Mouse (Mus musculus): ENCODE measurements at regions not wholly inside any gene's neighbourhood (a gene's known extent, or its start where the extent isn't known, plus 50 kb on each side); places are given as distances from the start of the nearest gene placed in this dataset.

DNA sequence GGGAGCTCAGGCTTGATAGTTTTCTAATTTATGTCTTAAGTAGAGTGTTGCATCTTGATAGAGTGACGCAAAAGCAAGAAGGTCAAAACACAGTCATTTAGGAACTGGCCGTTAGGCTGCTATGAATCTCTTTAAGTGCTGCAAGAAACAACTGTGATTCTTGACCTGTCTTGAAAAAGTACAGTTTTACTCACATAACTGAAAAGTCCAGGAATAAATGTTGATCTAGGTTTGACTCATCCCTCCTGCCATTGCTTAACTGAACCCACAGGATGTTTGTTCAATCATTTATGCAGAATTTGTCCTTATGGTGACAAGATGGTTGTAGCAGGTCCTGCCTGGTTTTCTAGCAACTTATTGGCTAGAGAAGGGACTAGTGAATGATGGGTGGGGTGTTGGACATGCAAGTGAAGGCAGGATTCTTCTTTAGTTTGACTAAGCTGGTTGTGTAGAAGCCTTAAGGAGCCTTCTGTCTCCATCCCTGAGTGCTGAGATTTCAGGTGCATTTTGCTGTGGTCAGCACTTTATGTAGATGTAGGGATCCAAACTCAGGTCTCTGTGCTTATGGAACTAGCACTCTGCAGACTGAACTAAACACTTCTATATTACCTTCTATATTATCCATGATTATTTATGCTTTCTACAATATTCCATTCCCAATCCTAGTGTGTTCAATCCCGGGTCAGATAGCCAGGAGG lies 782.7 kb upstream of the Lrrc6 start:
- Histone ChIP-seq H3K4me1 (no peaks in the 10 kb centered on the region), H3K36me3 (replicated peaks) (no peaks in the 10 kb centered on the region), H3K4me3 (no peak overlapping the region), H3K9ac (no peak overlapping the region), H3K27ac (no peak overlapping the region), H3K4me2 (no peak overlapping the region), H3K27me3 (replicated peaks) (no peaks in the 10 kb centered on the region), H3K9me3 (no peaks in the 10 kb centered on the region)
- ATAC-seq (replicated peaks) = no peak
- WGBS = 87% methylated on average over 3 of the region's 3 CpGs

DNA sequence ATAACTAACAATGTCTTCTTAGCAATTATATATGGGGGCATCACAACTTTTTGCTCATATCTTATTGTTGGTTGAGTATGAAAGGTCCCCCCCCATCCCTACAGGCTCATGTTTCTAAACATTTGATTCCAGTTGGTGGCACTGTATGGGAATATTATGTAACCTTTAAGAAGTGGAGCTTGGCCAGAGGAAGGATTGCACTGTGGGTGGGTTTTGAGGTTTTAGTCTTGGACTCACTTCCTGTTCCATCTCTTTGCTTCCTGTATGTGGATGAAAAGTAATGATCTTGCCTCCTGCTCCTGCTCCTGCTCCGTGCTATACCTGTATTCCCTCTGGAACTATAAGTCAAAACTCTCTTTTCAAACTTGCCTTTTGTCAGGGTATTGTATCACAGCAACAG lies 778.2 kb upstream of the Lrrc6 start:
- Histone ChIP-seq H3K4me3 (no peak overlapping the region), H3K36me3 (replicated peaks) (no peaks in the 10 kb centered on the region), H3K27me3 (replicated peaks) (no peaks in the 10 kb centered on the region), H3K9ac (no peak overlapping the region), H3K9me3 (no peaks in the 10 kb centered on the region), H3K4me1 (no peaks in the 10 kb centered on the region), H3K4me2 (no peak overlapping the region), H3K27ac (no peak overlapping the region)
- 77% methylated on average over 1 of the region's 1 CpGs for WGBS
- ATAC-seq (replicated peaks) = no peak

DNA sequence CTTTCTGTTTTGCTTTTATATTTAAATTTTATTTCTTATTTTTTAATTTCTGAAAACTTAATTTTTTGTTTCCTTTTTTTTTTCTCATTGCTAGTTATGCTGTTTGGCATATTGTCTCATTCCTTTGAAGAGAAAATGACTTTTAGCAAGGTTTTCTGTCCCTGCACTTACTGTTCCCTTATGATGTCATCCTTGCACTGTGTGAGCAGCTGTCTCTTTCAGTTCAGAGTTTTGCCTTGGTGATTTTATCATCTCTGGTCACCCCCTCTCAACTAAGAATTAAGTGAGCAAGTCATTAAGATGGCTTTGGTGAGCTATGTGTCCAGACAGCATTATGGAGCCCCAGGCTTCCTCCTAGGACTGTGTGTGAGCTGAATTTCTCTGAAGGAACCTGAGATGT lies 774.3 kb upstream of the Lrrc6 start:
- H3K4me1 ChIP-seq = no peaks in the 10 kb centered on the region
- no peak overlapping the region for H3K4me3 ChIP-seq
- no peaks in the 10 kb centered on the region for H3K36me3 ChIP-seq (replicated peaks)
- H3K27me3 ChIP-seq (replicated peaks) = no peaks in the 10 kb centered on the region
- H3K9ac ChIP-seq = no peak overlapping the region
- no peak for ATAC-seq (replicated peaks)
- no peak overlapping the region for H3K4me2 ChIP-seq
- no peaks in the 10 kb centered on the region for H3K9me3 ChIP-seq
- H3K27ac ChIP-seq = no peak overlapping the region

DNA sequence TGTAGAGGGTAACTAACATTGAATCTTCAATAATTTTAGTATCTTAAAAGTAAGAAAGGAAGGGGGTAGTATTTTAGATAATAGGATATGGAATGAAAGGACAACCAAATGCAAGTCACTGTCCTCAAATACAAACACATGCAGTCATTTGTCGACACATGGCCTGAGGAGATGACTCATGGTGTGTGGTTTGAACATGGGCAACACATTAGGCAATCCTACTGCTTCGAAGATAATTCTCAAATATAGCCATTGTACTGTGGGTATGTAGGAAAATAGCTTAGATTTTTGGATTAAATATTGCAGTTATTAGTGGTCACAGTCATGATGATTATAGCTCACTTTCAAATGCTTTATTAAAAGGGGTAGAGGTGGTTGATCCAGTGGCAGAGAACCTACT lies 771.7 kb upstream of the Lrrc6 start:
- WGBS = 89% methylated on average over 2 of the region's 2 CpGs
- Histone ChIP-seq H3K4me2 (no peak overlapping the region), H3K4me3 (no peak overlapping the region), H3K9ac (no peak overlapping the region), H3K27me3 (replicated peaks) (no peaks in the 10 kb centered on the region), H3K4me1 (no peaks in the 10 kb centered on the region), H3K36me3 (replicated peaks) (no peaks in the 10 kb centered on the region), H3K9me3 (no peaks in the 10 kb centered on the region), H3K27ac (no peak overlapping the region)
- no peak for ATAC-seq (replicated peaks)

DNA sequence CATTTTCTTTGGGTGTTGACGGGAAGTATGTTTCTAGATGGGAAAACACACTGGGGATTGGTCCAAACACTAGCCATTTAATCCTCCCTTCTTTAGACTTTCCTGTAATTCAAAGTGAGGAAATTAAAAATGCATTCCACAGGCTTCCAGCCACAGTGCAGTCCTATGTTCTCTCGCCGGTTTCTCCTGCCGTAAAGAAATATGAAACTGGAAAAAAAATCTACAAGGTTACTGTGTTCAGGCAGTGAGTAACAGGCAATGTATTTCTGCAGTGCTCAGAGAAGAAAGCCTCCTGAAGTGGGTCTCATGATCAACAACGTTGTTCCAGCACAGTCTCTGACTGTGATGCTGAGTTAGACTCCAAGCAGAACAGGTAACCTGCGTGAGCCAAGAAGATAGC lies 763.0 kb upstream of the Lrrc6 start:
- H3K9me3 ChIP-seq = no peaks in the 10 kb centered on the region
- H3K36me3 ChIP-seq (replicated peaks) = no peaks in the 10 kb centered on the region
- no peak overlapping the region for H3K4me3 ChIP-seq
- WGBS = 78% methylated on average over 6 of the region's 6 CpGs
- no peak overlapping the region for H3K27ac ChIP-seq
- ATAC-seq (replicated peaks) = no peak
- H3K9ac ChIP-seq = no peak overlapping the region
- no peak overlapping the region for H3K4me2 ChIP-seq
- no peaks in the 10 kb centered on the region for H3K27me3 ChIP-seq (replicated peaks)
- H3K4me1 ChIP-seq = no peaks in the 10 kb centered on the region

DNA sequence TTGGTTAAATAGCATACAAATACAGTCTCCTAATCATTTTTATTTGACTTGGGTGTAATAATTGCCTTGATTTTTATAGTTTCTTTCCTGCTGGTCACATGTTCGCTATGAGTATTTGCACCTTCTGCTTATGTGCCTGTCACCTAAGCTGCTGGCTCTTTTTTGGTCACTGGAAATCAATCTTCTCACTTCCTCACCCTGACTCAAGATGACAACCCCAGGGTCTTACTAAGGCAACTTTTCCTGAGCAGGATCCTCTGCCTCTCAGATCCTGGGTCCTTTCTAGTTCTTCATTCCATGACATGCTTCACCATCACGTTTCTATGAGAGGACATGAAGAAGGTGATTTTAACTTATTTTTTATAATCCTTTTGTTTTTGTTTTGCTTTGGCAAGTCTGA lies 762.6 kb upstream of the Lrrc6 start:
- H3K9ac ChIP-seq = no peak overlapping the region
- H3K27me3 ChIP-seq (replicated peaks) = no peaks in the 10 kb centered on the region
- no peak overlapping the region for H3K4me2 ChIP-seq
- H3K4me3 ChIP-seq = no peak overlapping the region
- ATAC-seq (replicated peaks) = no peak
- H3K36me3 ChIP-seq (replicated peaks) = no peaks in the 10 kb centered on the region
- 79% methylated on average over 2 of the region's 2 CpGs for WGBS
- H3K9me3 ChIP-seq = no peaks in the 10 kb centered on the region
- no peak overlapping the region for H3K27ac ChIP-seq
- no peaks in the 10 kb centered on the region for H3K4me1 ChIP-seq

DNA sequence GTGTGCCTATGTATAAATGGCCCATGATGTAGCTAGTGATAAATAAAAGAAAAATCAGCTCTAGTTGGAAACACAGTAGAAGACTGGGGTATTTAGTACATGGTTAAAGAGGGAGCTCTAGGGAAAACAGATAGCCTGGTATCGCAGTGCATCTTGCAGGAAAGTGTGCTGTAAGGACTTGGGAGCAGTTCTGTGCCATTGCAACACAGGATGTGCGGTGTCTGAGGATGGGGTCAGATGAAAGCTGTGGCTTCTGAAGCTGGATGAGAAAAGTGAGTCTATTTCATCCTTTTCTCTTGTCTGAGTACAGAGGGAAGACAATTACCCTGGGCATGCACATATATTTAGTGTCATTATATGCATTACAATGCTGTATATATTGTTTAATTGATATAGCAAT lies 761.6 kb upstream of the Lrrc6 start:
- Histone ChIP-seq H3K9me3 (no peaks in the 10 kb centered on the region), H3K27ac (no peak overlapping the region), H3K4me2 (no peak overlapping the region), H3K27me3 (replicated peaks) (no peaks in the 10 kb centered on the region), H3K4me3 (no peak overlapping the region), H3K4me1 (no peaks in the 10 kb centered on the region), H3K9ac (no peak overlapping the region), H3K36me3 (replicated peaks) (no peaks in the 10 kb centered on the region)
- no peak for ATAC-seq (replicated peaks)
- 94% methylated on average over 2 of the region's 2 CpGs for WGBS

DNA sequence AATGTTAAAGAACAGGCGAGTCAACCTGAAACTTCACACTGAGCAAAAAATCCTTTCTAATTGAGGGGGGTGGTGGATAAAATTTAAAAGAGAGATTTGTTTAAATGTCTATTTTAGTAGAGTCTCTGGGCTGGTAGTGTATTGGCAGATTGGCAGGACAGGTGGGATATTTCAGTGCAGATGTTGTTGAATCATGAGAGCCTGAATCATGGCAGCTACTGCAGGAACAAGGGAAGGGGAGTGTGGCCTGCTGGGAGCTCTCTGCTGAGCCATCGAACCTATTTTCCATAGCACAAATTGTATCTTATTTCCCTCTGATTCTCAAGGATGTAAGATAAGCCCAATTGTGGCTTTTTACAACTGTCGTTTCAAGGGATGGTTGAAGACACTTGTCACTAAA lies 760.0 kb upstream of the Lrrc6 start:
- Histone ChIP-seq H3K4me3 (no peak overlapping the region), H3K4me1 (no peaks in the 10 kb centered on the region), H3K4me2 (no peak overlapping the region), H3K9ac (no peak overlapping the region), H3K9me3 (no peaks in the 10 kb centered on the region), H3K27me3 (replicated peaks) (no peaks in the 10 kb centered on the region), H3K27ac (no peak overlapping the region), H3K36me3 (replicated peaks) (no peaks in the 10 kb centered on the region)
- 88% methylated on average over 3 of the region's 3 CpGs for WGBS
- no peak for ATAC-seq (replicated peaks)

DNA sequence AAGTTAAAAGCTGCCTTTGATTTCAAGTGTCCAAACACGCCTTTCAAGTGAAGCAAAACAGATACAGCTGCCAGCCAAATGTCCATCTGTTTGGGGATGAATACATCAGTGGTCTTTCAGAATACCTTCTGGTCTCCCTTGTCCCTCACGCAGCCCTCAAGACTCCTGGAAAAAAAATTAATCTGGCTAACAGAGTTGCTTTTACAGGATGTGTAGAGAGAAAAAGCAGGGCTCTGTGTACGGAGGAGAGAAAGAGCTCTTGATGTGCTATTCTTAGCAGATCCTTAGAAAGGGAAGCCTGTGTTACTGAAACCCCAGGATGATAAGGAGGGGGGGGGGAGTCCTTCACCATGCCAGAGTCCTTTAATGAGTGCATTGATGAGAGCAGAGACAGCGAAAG lies 748.4 kb upstream of the Lrrc6 start:
- no peaks in the 10 kb centered on the region for H3K27me3 ChIP-seq (replicated peaks)
- H3K4me2 ChIP-seq = 0 out of 2 replicates have a peak overlapping the region, but pooled peaks have one; percentile 0
- no peak overlapping the region for H3K4me3 ChIP-seq
- H3K9me3 ChIP-seq = no peaks in the 10 kb centered on the region
- H3K36me3 ChIP-seq (replicated peaks) = no peaks in the 10 kb centered on the region
- 20% methylated on average over 4 of the region's 4 CpGs for WGBS
- H3K4me1 ChIP-seq = peaks cover 13% of the 10 kb centered on the region
- ATAC-seq (replicated peaks) = peak; percentile 27; the same call in 1 of the 2 replicates
- H3K27ac ChIP-seq = no peak overlapping the region
- H3K9ac ChIP-seq = no peak overlapping the region

DNA sequence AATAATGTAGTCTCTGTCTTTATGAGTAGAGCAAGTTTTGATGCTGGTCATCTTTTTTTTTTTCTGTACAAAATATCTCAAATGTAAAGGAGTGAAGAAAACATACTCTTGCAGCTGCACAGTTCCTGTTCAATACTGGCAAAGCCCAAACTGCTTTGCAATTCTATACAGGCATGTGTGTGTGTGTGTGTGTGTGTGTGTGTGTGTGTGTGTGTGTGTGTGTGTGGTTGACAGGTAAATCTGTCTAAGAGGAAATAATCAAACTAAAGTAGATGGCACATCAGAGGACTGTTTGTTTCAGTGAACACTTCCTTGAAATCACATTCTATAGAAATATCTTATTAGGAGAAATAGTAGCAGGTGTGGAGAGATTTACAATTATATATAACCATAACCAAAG lies 747.8 kb upstream of the Lrrc6 start:
- no peak overlapping the region for H3K27ac ChIP-seq
- H3K9ac ChIP-seq = no peak overlapping the region
- H3K4me3 ChIP-seq = no peak overlapping the region
- H3K9me3 ChIP-seq = no peaks in the 10 kb centered on the region
- no peak for ATAC-seq (replicated peaks)
- peaks cover 13% of the 10 kb centered on the region for H3K4me1 ChIP-seq
- no peak overlapping the region for H3K4me2 ChIP-seq
- H3K36me3 ChIP-seq (replicated peaks) = no peaks in the 10 kb centered on the region
- H3K27me3 ChIP-seq (replicated peaks) = no peaks in the 10 kb centered on the region

DNA sequence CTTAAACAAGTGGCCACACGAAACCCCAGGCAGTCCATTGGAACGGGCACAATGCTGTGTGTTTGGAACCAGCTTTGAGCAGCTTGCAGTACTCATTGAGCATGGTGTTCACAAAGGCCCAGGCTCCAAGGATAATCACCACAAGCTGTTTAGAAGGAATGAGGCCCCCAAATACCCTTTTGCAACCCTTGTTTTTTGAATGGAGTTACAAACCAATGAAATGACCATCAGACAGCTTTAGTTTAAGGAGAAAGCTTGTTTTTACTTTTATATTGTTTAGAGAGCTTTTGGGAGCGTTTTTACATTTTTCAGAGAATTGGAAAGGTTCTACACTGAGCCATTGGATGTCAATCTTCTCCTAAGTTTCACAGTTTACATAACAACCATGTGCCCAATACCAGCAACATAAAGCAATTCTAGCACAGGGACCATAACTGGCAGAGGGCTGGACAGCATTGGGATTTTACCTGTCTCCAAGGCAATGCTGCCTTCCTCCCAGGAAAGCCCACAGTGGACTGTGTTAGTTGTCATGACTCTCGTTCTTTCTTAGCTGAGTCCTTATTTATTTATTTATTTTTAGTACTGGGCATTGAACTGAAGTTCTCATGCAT lies 745.1 kb upstream of the Lrrc6 start:
- H3K4me2 ChIP-seq = no peak overlapping the region
- H3K27me3 ChIP-seq (replicated peaks) = no peaks in the 10 kb centered on the region
- WGBS = 17% methylated on average over 4 of the region's 4 CpGs
- no peak overlapping the region for H3K9ac ChIP-seq
- H3K9me3 ChIP-seq = no peaks in the 10 kb centered on the region
- H3K4me3 ChIP-seq = no peak overlapping the region
- peak; percentile 62; the same call in 1 of the 2 replicates for ATAC-seq (replicated peaks)
- peak overlapping the region; percentile 2; the same call in 1 of the 2 replicates for H3K27ac ChIP-seq
- H3K36me3 ChIP-seq (replicated peaks) = no peaks in the 10 kb centered on the region
- peaks cover 13% of the 10 kb centered on the region for H3K4me1 ChIP-seq

DNA sequence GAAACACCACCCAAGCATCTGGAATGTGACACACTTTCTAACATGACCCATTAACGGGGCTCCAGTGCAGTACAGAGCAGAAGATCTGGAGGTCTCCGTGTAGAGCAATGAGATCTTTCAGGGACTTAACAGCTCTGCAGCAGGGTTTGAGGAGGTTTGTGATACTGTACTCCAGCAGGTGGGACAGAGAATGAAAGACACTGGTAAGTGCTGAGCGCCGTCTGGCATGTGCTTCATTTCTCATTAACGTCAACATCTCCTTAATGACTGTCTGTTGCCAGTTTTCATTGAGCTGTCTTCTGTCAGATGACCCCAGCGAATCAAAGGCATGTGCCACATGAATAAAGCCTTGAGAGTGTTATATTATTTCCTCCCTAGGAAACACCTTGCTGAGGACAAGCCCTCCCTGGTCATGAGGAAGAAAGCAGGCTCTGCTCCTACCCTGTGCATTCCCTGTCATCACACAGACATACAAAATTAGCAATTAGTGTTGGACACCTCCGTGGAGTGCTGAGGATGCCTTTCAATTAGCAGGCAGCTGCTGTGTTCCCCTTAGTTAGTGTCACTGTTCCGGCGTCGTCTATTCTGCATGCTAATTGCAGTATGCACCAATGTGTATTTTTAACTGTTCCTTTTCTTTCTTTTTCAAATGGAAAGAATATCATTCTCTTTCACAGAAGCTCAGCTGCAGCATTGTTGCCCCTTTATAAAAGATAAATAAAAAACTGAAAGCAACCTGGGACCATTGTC lies 744.4 kb upstream of the Lrrc6 start:
- no peak overlapping the region for H3K4me3 ChIP-seq
- no peak overlapping the region for H3K9ac ChIP-seq
- WGBS = 30% methylated on average over 10 of the region's 10 CpGs
- peak; percentile 92 for ATAC-seq (replicated peaks)
- peaks cover 13% of the 10 kb centered on the region for H3K4me1 ChIP-seq
- H3K27me3 ChIP-seq (replicated peaks) = no peaks in the 10 kb centered on the region
- no peak overlapping the region for H3K4me2 ChIP-seq
- H3K9me3 ChIP-seq = no peaks in the 10 kb centered on the region
- no peaks in the 10 kb centered on the region for H3K36me3 ChIP-seq (replicated peaks)
- peak overlapping the region; percentile 23; the same call in 1 of the 2 replicates for H3K27ac ChIP-seq

Data from midbrain, embryonic 15.5 days (tissue).